Mouse (Mus musculus): ENCODE measurements around the gene Wdr38. TPM values are rescaled to one million over a fixed set of nuclear protein-coding genes. Genes with fewer than 3 reads are reported as not detected.
A peak's percentile ranks its signal among the peaks of the same experiment; 100 is the strongest.
"Not testable (repeated sequence)": the region's sequence is repeated elsewhere in the genome, so short reads cannot be mapped to it uniquely, and the experiment has no call there.

Gene Wdr38
- polyA plus RNA-seq, 1 experiment from 2014 or later = 1.4 TPM

DNA sequence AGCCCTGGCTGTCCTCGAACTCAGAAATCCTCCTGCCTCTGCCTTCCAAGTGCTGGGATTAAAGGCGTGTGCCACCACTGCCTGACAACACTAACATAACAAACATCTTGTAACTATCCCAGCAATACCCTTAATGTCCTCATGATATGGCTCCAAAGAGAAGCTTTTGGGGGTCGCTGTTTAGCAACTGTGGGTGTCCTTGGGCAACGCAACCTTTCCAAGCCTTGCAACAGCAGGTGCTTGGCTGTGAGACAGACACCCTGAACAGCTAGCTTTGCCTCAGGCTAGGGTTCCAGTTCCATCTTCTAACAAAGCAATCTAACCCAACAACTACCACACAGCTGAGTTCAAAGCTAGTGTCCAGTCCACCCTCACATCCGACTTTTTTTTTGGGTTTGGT, 6.2 kb downstream of the Wdr38 start:
- ATAC-seq (ENCODE audit: low FRiP score) = no peak
- Histone ChIP-seq H3K27me3 (ENCODE audit: control insufficient read depth, insufficient read depth, low read length) (no peaks in the 10 kb centered on the region), H3K4me1 (ENCODE audit: control insufficient read depth, insufficient read depth, low read length) (peaks cover 23% of the 10 kb centered on the region), H3K9ac (ENCODE audit: low read length) (peak overlapping the region; percentile 91), H3K4me2 (peak overlapping the region; percentile 96), H3K36me3 (ENCODE audit: control insufficient read depth, insufficient read depth, low read length) (peaks cover 30% of the 10 kb centered on the region), H3K9me3 (ENCODE audit: control insufficient read depth, low read length) (no peaks in the 10 kb centered on the region), H3K4me3 (ENCODE audit: low read depth, low read length) (peak overlapping the region; percentile 87), H3K27ac (ENCODE audit: low read depth, low read length) (no peak overlapping the region)
- DNase-seq (ENCODE audit: low spot score, missing footprints) = no peak
- 70% methylated on average over 5 of the region's 5 CpGs for WGBS

- peaks cover 30% of the 10 kb centered on the region for H3K4me1 ChIP-seq (ENCODE audit: control insufficient read depth, insufficient read depth, low read length)
- peak overlapping the region; percentile 91 for H3K9ac ChIP-seq (ENCODE audit: low read length)
- WGBS = under 1% methylated on average over 11 of the region's 11 CpGs
- H3K4me3 ChIP-seq (ENCODE audit: low read depth, low read length) = peak overlapping the region; percentile 87
- DNase-seq (ENCODE audit: low spot score, missing footprints) (peak; percentile 94), ATAC-seq (ENCODE audit: low FRiP score) (no peak)
- H3K36me3 ChIP-seq (ENCODE audit: control insufficient read depth, insufficient read depth, low read length) = peaks cover 30% of the 10 kb centered on the region
- H3K4me2 ChIP-seq = peak overlapping the region; percentile 96
- no peaks in the 10 kb centered on the region for H3K9me3 ChIP-seq (ENCODE audit: control insufficient read depth, low read length)
- no peak overlapping the region for H3K27ac ChIP-seq (ENCODE audit: low read depth, low read length)
- no peaks in the 10 kb centered on the region for H3K27me3 ChIP-seq (ENCODE audit: control insufficient read depth, insufficient read depth, low read length)
Measured at GRCm38 (mm10) chr2:39004372-39004771, 7.1 kb downstream of the Wdr38 start.

GRCm38 (mm10) chr2:39004880-39005435, 7.7 kb downstream of the Wdr38 start, which contains the start of gene Arpc5l:
Arpc5l (plus strand) TSS chr2:39005348.
- under 1% methylated on average over 51 of the region's 58 CpGs for WGBS
- Histone ChIP-seq H3K27ac (ENCODE audit: low read depth, low read length) (peak within 1 kb of the TSS; percentile 66), H3K4me3 (ENCODE audit: low read depth, low read length) (peak within 1 kb of the TSS; percentile 87), H3K27me3 (ENCODE audit: control insufficient read depth, insufficient read depth, low read length) (no peaks in the 10 kb centered on the region), H3K36me3 (ENCODE audit: control insufficient read depth, insufficient read depth, low read length) (peaks cover 26% of the 10 kb centered on the region), H3K4me1 (ENCODE audit: control insufficient read depth, insufficient read depth, low read length) (peaks cover 34% of the 10 kb centered on the region), H3K9ac (ENCODE audit: low read length) (peak within 1 kb of the TSS; percentile 91), H3K4me2 (peak within 1 kb of the TSS; percentile 96), H3K9me3 (ENCODE audit: control insufficient read depth, low read length) (no peaks in the 10 kb centered on the region)
- DNase-seq (ENCODE audit: low spot score, missing footprints) (peak; percentile 97), ATAC-seq (ENCODE audit: low FRiP score) (peak; percentile 89)

DNA sequence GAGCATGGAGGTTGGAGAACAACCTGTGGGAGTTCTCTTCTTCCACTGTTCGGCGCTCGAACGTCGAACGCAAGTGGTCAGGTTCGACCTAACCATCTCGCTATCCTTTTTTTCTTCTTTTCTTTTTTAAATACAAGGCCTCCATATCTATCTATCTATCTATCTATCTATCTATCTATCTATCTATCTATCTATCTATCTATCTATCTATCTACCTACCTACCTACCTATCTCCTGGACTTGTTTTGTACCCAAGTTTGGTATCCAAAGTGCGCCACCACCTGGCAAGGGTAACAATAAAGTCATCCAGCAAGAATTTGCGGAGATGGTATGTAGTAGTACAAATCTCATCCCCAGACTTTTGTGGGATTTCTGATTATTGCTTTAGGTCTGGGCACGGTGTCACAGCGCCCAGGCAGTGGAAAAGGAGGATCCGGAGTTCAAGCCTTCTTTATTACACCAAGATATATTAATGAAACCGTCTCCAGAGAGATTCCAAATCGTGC, 8.4 kb downstream of the Wdr38 start, which contains the start of gene Rpl35:
TSS of gene Rpl35 (minus strand) at position 51 of the 506 bp plus-strand sequence.
- peaks cover 34% of the 10 kb centered on the region for H3K4me1 ChIP-seq (ENCODE audit: control insufficient read depth, insufficient read depth, low read length)
- peak within 1 kb of the TSS; percentile 66 for H3K27ac ChIP-seq (ENCODE audit: low read depth, low read length)
- peaks cover 23% of the 10 kb centered on the region for H3K36me3 ChIP-seq (ENCODE audit: control insufficient read depth, insufficient read depth, low read length)
- H3K4me2 ChIP-seq = peak within 1 kb of the TSS; percentile 96
- ATAC-seq (ENCODE audit: low FRiP score) = no peak
- H3K9ac ChIP-seq (ENCODE audit: low read length) = peak within 1 kb of the TSS; percentile 91
- peak within 1 kb of the TSS; percentile 87 for H3K4me3 ChIP-seq (ENCODE audit: low read depth, low read length)
- 12% methylated on average over 15 of the region's 15 CpGs for WGBS
- no peaks in the 10 kb centered on the region for H3K27me3 ChIP-seq (ENCODE audit: control insufficient read depth, insufficient read depth, low read length)
- no peaks in the 10 kb centered on the region for H3K9me3 ChIP-seq (ENCODE audit: control insufficient read depth, low read length)
- no peak for DNase-seq (ENCODE audit: low spot score, missing footprints)

- Histone ChIP-seq H3K9me3 (ENCODE audit: control insufficient read depth, low read length) (no peaks in the 10 kb centered on the region), H3K36me3 (ENCODE audit: control insufficient read depth, insufficient read depth, low read length) (peaks cover 17% of the 10 kb centered on the region), H3K4me1 (ENCODE audit: control insufficient read depth, insufficient read depth, low read length) (peaks cover 34% of the 10 kb centered on the region), H3K27ac (ENCODE audit: low read depth, low read length) (no peak overlapping the region), H3K27me3 (ENCODE audit: control insufficient read depth, insufficient read depth, low read length) (no peaks in the 10 kb centered on the region), H3K4me2 (peak overlapping the region; percentile 96), H3K4me3 (ENCODE audit: low read depth, low read length) (no peak overlapping the region; the same call in 1 of the 2 replicates), H3K9ac (ENCODE audit: low read length) (no peak overlapping the region)
- no peak for DNase-seq (ENCODE audit: low spot score, missing footprints)
- ATAC-seq (ENCODE audit: low FRiP score) = no peak
- 89% methylated on average over 14 of the region's 14 CpGs for WGBS
Measured at GRCm38 (mm10) chr2:39006149-39006730, 9.0 kb downstream of the Wdr38 start.

DNA sequence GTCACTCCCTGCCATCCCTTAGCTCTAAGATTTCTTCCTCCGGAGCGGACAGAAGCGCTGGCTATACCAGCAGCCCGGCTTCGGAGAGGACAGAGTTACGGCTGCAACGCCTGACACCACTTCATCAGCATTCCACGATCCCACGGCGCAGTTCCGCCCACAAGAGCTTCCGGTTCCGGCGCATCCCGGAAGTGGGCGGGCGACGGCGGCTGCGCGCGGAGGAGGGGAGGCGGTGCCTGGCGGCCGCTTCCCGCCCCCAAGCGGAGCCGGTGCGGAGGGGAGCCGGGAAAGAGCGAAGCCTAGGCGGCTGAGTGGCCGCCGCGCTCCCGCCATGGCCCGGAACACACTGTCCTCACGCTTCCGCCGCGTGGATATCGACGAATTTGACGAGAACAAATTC, 10.6 kb downstream of the Wdr38 start:
- Histone ChIP-seq H3K4me1 (ENCODE audit: control insufficient read depth, insufficient read depth, low read length) (peaks cover 32% of the 10 kb centered on the region), H3K36me3 (ENCODE audit: control insufficient read depth, insufficient read depth, low read length) (peaks cover 10% of the 10 kb centered on the region), H3K4me3 (ENCODE audit: low read depth, low read length) (peak overlapping the region; percentile 65), H3K27ac (ENCODE audit: low read depth, low read length) (peak overlapping the region; percentile 87), H3K9me3 (ENCODE audit: control insufficient read depth, low read length) (no peaks in the 10 kb centered on the region), H3K27me3 (ENCODE audit: control insufficient read depth, insufficient read depth, low read length) (no peaks in the 10 kb centered on the region), H3K4me2 (peak overlapping the region; percentile 94), H3K9ac (ENCODE audit: low read length) (peak overlapping the region; percentile 96)
- DNase-seq (ENCODE audit: low spot score, missing footprints) (peak; percentile 99), ATAC-seq (ENCODE audit: low FRiP score) (peak; percentile 89)
- WGBS = 1% methylated on average over 39 of the region's 44 CpGs

DNA sequence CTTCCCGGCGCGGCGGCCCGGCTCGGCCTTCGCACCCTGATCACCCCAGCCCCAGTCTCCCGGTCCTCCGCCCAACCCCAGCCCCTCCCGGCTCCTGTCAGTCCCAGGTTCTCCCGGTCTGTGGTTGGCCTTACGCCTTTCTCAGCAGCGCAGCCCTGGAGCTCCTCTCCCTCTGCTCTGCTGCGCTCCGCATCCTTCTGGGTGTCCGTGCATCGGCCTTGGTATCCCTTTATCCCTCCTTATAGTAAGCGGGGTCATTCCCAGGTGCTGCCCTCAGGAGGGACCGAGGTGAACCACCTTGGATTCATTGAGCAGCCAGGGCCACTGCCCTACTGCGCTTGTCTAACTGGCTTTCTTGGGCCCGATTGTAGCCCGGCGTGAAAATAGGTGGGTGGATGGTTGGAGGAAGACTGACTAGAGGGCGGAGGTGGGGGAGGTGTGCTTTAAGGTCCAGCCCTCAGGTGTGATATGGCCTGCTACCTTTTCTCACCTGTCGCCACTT, 11.1 kb downstream of the Wdr38 start:
- peaks cover 27% of the 10 kb centered on the region for H3K4me1 ChIP-seq (ENCODE audit: control insufficient read depth, insufficient read depth, low read length)
- H3K9me3 ChIP-seq (ENCODE audit: control insufficient read depth, low read length) = no peaks in the 10 kb centered on the region
- no peaks in the 10 kb centered on the region for H3K27me3 ChIP-seq (ENCODE audit: control insufficient read depth, insufficient read depth, low read length)
- H3K4me3 ChIP-seq (ENCODE audit: low read depth, low read length) = peak overlapping the region; percentile 65
- peak overlapping the region; percentile 94 for H3K4me2 ChIP-seq
- no peak for DNase-seq (ENCODE audit: low spot score, missing footprints)
- peak overlapping the region; percentile 96 for H3K9ac ChIP-seq (ENCODE audit: low read length)
- H3K27ac ChIP-seq (ENCODE audit: low read depth, low read length) = peak overlapping the region; percentile 87; the same call in 1 of the 2 replicates
- WGBS = under 1% methylated on average over 25 of the region's 25 CpGs
- ATAC-seq (ENCODE audit: low FRiP score) = peak; percentile 63
- peaks cover 5% of the 10 kb centered on the region; the same call in 1 of the 2 replicates for H3K36me3 ChIP-seq (ENCODE audit: control insufficient read depth, insufficient read depth, low read length)

DNA sequence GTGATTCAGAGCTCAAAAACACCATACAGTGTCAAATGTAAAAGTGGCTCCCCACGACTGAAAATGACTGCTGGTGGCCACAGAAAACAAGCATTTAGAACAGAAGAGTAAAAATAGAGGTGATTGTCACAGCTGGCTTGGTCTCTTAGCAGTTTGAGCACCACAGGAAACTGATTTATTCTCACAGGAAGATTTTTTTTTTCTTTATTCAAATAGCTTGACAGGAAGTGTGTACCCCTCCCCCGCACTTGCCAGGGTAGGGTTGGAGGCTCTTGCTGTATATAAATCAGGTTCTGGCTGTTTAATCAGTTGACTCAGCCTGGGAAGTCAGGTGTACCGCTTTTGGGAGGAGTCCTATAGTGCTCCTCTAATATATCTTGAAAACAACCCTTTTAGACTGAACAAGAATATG, 11.7 kb downstream of the Wdr38 start:
- H3K9me3 ChIP-seq (ENCODE audit: control insufficient read depth, low read length) = no peaks in the 10 kb centered on the region
- 31% methylated on average over 3 of the region's 3 CpGs for WGBS
- peak overlapping the region; percentile 96 for H3K9ac ChIP-seq (ENCODE audit: low read length)
- H3K4me3 ChIP-seq (ENCODE audit: low read depth, low read length) = peak overlapping the region; percentile 65
- H3K4me2 ChIP-seq = peak overlapping the region; percentile 94
- no peaks in the 10 kb centered on the region for H3K27me3 ChIP-seq (ENCODE audit: control insufficient read depth, insufficient read depth, low read length)
- ATAC-seq (ENCODE audit: low FRiP score) (no peak), DNase-seq (ENCODE audit: low spot score, missing footprints) (no peak)
- H3K36me3 ChIP-seq (ENCODE audit: control insufficient read depth, insufficient read depth, low read length) = peaks cover 5% of the 10 kb centered on the region; the same call in 1 of the 2 replicates
- H3K4me1 ChIP-seq (ENCODE audit: control insufficient read depth, insufficient read depth, low read length) = peaks cover 22% of the 10 kb centered on the region
- no peak overlapping the region for H3K27ac ChIP-seq (ENCODE audit: low read depth, low read length)

DNA sequence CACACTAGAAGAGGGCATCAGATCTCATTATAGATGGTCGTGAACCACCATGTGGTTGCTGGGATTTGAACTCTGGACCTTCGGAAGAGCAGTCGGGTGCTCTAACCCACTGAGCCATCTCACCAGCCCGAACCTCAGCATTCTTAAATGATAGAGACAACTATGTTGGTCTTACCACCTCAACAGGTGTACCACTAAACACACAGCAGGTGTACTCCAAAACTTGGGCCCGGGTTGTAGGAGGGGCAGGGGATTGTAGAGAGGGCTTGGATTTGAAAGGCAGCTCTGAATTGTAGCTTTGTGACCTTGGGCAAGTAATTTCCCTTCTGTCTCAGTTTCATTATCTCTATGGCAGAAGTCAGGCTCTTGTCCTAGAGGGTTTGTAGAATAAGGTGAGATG, 12.9 kb downstream of the Wdr38 start:
- whole genome bisulfite sequencing = 94% methylated on average over 4 of the region's 5 CpGs
- H3K9me3 ChIP-seq (ENCODE audit: control insufficient read depth, low read length); H3K27ac ChIP-seq (ENCODE audit: low read depth, low read length); H3K27me3 ChIP-seq (ENCODE audit: control insufficient read depth, insufficient read depth, low read length); ATAC-seq (ENCODE audit: low FRiP score); H3K9ac ChIP-seq (ENCODE audit: low read length); H3K4me3 ChIP-seq (ENCODE audit: low read depth, low read length); H3K36me3 ChIP-seq (ENCODE audit: control insufficient read depth, insufficient read depth, low read length); DNase-seq (ENCODE audit: low spot score, missing footprints); H3K4me2 ChIP-seq: not testable (repeated sequence)
- peaks cover 19% of the 10 kb centered on the region for H3K4me1 ChIP-seq (ENCODE audit: control insufficient read depth, insufficient read depth, low read length)
